Mouse (Mus musculus): ENCODE measurements around the gene Gm10271. TPM values are rescaled to one million over a fixed set of nuclear protein-coding genes. Genes with fewer than 3 reads are reported as not detected.

Gm10271 gene
- polyA plus RNA-seq, 1 experiment from 2014 or later = not detected

DNA sequence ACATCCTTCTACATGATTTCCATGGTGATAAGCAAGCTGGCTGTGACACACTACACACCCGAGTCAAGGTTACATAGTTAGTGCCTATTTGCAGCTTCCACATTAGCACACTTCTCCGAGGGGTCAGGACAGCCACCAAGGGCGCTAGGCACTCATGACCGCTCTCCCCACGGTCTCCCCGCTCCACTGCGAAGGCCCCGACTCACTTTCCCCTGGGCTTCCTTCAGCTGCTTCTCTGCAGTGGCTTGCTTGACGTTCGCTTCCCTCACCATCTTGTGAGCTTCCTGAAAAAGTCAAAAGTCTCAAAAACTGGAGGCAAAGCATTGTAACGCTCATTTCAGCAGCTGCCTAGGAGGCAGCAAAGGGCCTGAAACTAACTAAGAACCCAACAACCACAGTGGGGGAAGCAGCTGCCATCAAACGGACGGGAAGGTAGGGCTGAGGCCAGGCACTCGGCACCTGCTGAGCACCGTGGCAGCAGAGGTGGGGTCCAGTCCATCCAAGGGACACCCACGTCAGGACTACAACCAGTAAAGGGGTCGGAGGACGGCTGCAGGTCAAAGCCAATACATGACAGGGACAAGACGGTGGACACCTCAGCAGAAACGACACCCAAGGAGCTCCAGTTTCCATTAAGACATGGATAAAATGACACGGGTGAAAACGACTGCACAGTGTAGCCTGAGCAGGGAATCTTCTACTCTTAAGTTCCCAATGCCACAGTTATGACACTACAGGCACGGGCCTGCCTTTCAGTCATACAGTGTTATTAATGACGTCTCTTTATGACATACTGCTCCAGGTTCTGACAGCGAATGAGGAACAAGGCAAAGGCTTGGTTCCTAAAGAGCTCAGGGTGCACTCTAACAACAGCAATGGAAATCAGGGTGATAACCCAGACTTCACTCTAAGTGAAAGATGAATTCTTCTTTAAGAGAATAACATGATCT is 52.8 kb downstream of the Gm10271 start:
- DNase-seq (ENCODE audit: low spot score, missing footprints) (no peak), ATAC-seq (ENCODE audit: low FRiP score) (no peak)
- no peak overlapping the region for H3K4me3 ChIP-seq (ENCODE audit: low read depth, low read length)
- H3K9me3 ChIP-seq (ENCODE audit: control insufficient read depth, low read length) = no peaks in the 10 kb centered on the region
- no peaks in the 10 kb centered on the region for H3K4me1 ChIP-seq (ENCODE audit: control insufficient read depth, insufficient read depth, low read length)
- H3K9ac ChIP-seq (ENCODE audit: low read length) = no peak overlapping the region
- H3K27me3 ChIP-seq (ENCODE audit: control insufficient read depth, insufficient read depth, low read length) = no peaks in the 10 kb centered on the region
- 95% methylated on average over 25 of the region's 25 CpGs for WGBS
- no peak overlapping the region for H3K27ac ChIP-seq (ENCODE audit: low read depth, low read length)
- H3K36me3 ChIP-seq (ENCODE audit: control insufficient read depth, insufficient read depth, low read length) = peaks cover 2% of the 10 kb centered on the region
- no peak overlapping the region for H3K4me2 ChIP-seq

DNA sequence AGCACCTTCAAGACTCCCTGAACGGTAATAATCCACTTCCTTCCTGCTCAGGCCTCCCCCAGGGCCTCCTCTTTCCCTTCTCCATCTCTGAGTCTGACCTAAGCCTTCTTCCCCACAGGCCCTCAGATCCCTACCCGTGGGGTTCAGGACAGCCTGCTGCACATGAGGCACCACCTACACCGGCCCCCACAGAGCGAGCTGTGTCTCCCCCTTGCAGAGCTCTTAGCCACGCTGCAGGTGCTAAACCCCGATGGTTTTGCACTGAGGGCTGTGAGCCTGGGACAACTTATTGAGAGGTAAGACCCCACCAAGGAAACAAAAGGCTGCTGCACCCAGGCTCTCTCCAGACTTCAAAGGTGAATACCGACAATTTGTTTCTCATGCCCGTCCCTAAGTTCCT is 55.8 kb downstream of the Gm10271 start:
- Histone ChIP-seq H3K9me3 (ENCODE audit: control insufficient read depth, low read length) (no peaks in the 10 kb centered on the region), H3K4me3 (ENCODE audit: low read depth, low read length) (no peak overlapping the region), H3K9ac (ENCODE audit: low read length) (no peak overlapping the region), H3K4me1 (ENCODE audit: control insufficient read depth, insufficient read depth, low read length) (no peaks in the 10 kb centered on the region), H3K27me3 (ENCODE audit: control insufficient read depth, insufficient read depth, low read length) (no peaks in the 10 kb centered on the region), H3K27ac (ENCODE audit: low read depth, low read length) (no peak overlapping the region), H3K4me2 (no peak overlapping the region), H3K36me3 (ENCODE audit: control insufficient read depth, insufficient read depth, low read length) (peaks cover 2% of the 10 kb centered on the region)
- DNase-seq (ENCODE audit: low spot score, missing footprints) = no peak
- ATAC-seq (ENCODE audit: low FRiP score) = no peak
- WGBS = 84% methylated on average over 8 of the region's 8 CpGs

DNA sequence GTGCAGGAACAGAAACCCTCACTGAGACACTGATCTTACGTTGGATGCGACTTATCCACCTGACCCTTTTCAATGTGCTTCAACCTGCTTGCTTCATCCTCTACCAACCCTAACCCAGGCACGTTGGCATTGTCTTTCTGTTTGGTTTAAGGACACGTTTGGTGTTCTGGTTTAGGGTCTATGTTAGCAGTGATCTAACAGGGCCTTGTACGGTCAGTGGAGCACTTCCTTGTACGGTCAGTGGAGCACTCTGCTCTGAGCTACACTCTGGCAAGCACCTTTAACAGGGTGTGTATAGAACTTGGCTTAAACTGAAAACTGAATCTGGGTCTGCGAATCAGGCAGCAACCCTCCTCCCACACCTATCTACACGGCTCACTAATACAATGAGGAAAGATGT is 57.1 kb downstream of the Gm10271 start:
- H3K9me3 ChIP-seq (ENCODE audit: control insufficient read depth, low read length) = no peaks in the 10 kb centered on the region
- no peaks in the 10 kb centered on the region for H3K27me3 ChIP-seq (ENCODE audit: control insufficient read depth, insufficient read depth, low read length)
- no peaks in the 10 kb centered on the region for H3K4me1 ChIP-seq (ENCODE audit: control insufficient read depth, insufficient read depth, low read length)
- H3K4me2 ChIP-seq = no peak overlapping the region
- DNase-seq (ENCODE audit: low spot score, missing footprints) (no peak), ATAC-seq (ENCODE audit: low FRiP score) (no peak)
- WGBS = 93% methylated on average over 8 of the region's 8 CpGs
- H3K27ac ChIP-seq (ENCODE audit: low read depth, low read length) = no peak overlapping the region
- H3K9ac ChIP-seq (ENCODE audit: low read length) = no peak overlapping the region
- peaks cover 2% of the 10 kb centered on the region for H3K36me3 ChIP-seq (ENCODE audit: control insufficient read depth, insufficient read depth, low read length)
- H3K4me3 ChIP-seq (ENCODE audit: low read depth, low read length) = no peak overlapping the region

DNA sequence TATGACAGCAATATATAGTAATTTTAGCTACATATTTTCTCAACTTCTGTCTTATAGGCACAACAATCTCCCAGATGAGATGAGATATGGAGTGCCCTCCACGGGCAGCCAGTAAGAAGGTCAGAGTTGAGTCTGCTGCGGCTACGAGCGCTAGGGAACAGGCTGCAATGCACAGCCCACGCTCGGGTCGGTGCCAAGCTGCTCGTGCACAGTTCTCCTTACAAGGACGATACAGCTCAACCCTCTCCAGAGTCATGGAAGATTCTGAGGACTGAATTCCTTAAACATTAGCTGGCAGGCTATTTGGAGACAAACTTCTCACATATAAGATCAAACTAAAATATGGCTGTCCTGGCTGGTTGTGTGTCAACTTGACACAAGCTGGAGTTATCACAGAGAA is 57.8 kb downstream of the Gm10271 start:
- peaks cover 7% of the 10 kb centered on the region for H3K36me3 ChIP-seq (ENCODE audit: control insufficient read depth, insufficient read depth, low read length)
- H3K4me3 ChIP-seq (ENCODE audit: low read depth, low read length) = no peak overlapping the region
- H3K27ac ChIP-seq (ENCODE audit: low read depth, low read length) = no peak overlapping the region
- H3K9me3 ChIP-seq (ENCODE audit: control insufficient read depth, low read length) = no peaks in the 10 kb centered on the region
- no peaks in the 10 kb centered on the region for H3K4me1 ChIP-seq (ENCODE audit: control insufficient read depth, insufficient read depth, low read length)
- no peak for DNase-seq (ENCODE audit: low spot score, missing footprints)
- H3K27me3 ChIP-seq (ENCODE audit: control insufficient read depth, insufficient read depth, low read length) = no peaks in the 10 kb centered on the region
- 95% methylated on average over 9 of the region's 9 CpGs for WGBS
- no peak for ATAC-seq (ENCODE audit: low FRiP score)
- H3K4me2 ChIP-seq = no peak overlapping the region
- H3K9ac ChIP-seq (ENCODE audit: low read length) = no peak overlapping the region

DNA sequence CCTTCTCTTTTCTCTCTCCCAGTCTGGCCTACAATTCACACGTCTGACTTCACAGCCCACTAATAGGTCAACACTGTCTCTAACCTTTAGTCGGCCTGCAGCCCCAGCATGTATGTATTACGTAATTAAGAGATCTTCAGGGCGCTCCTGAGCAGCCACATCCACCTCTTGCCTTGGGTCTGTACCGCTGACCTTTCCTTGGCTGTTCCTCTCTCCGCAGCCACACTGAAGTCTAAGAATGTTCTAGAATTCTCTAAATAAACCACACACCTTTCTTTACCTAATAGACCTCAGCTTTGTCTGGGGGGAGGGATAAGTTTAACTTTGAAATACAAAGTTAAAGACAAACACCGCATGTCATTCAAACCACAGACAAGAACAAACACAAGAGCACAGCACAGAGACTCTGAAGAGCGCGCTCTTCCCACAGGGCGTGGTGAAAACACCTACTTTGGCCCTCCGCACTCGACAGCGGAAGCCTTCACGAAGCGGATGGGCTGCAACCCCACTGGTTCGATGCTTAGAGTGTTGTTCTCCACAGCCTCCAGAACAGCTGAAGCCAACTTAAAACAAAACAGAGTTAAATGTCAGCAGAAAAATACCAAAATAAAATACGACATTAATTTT is 58.6 kb downstream of the Gm10271 start:
- 94% methylated on average over 17 of the region's 17 CpGs for WGBS
- DNase-seq (ENCODE audit: low spot score, missing footprints) (no peak), ATAC-seq (ENCODE audit: low FRiP score) (no peak)

DNA sequence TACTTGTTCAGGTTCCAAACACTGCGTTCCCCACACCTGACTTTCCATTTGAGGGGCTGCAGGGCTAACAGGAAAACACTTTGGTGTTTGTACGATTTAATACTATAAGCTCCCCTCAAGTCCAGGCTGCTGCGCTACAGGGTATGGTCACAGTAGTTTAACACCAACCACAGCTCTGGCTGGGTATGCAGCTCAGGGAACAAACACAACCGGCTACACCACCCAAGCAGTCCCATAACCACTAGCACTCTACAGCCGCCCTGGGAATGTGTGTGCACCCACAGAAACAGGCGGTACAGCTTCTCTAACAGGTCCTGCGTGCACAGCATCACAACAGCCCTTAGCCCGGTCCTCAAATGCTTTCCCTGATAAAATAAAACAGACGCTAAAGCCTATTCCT is 59.6 kb downstream of the Gm10271 start:
- ATAC-seq (ENCODE audit: low FRiP score) (no peak), DNase-seq (ENCODE audit: low spot score, missing footprints) (no peak)
- H3K4me1 ChIP-seq (ENCODE audit: control insufficient read depth, insufficient read depth, low read length) = no peaks in the 10 kb centered on the region
- H3K9me3 ChIP-seq (ENCODE audit: control insufficient read depth, low read length) = no peaks in the 10 kb centered on the region
- H3K27ac ChIP-seq (ENCODE audit: low read depth, low read length) = no peak overlapping the region
- H3K9ac ChIP-seq (ENCODE audit: low read length) = no peak overlapping the region
- peaks cover 9% of the 10 kb centered on the region for H3K36me3 ChIP-seq (ENCODE audit: control insufficient read depth, insufficient read depth, low read length)
- no peaks in the 10 kb centered on the region for H3K27me3 ChIP-seq (ENCODE audit: control insufficient read depth, insufficient read depth, low read length)
- 93% methylated on average over 9 of the region's 9 CpGs for WGBS
- H3K4me2 ChIP-seq = no peak overlapping the region
- H3K4me3 ChIP-seq (ENCODE audit: low read depth, low read length) = no peak overlapping the region

More for the DNA sequence above, 58.6 kb downstream of the Gm10271 start:
- Histone ChIP-seq H3K9me3 (ENCODE audit: control insufficient read depth, low read length) (no peaks in the 10 kb centered on the region), H3K9ac (ENCODE audit: low read length) (no peak overlapping the region), H3K27ac (ENCODE audit: low read depth, low read length) (no peak overlapping the region), H3K27me3 (ENCODE audit: control insufficient read depth, insufficient read depth, low read length) (no peaks in the 10 kb centered on the region), H3K4me3 (ENCODE audit: low read depth, low read length) (no peak overlapping the region), H3K36me3 (ENCODE audit: control insufficient read depth, insufficient read depth, low read length) (peaks cover 7% of the 10 kb centered on the region), H3K4me2 (no peak overlapping the region), H3K4me1 (ENCODE audit: control insufficient read depth, insufficient read depth, low read length) (no peaks in the 10 kb centered on the region)

DNA sequence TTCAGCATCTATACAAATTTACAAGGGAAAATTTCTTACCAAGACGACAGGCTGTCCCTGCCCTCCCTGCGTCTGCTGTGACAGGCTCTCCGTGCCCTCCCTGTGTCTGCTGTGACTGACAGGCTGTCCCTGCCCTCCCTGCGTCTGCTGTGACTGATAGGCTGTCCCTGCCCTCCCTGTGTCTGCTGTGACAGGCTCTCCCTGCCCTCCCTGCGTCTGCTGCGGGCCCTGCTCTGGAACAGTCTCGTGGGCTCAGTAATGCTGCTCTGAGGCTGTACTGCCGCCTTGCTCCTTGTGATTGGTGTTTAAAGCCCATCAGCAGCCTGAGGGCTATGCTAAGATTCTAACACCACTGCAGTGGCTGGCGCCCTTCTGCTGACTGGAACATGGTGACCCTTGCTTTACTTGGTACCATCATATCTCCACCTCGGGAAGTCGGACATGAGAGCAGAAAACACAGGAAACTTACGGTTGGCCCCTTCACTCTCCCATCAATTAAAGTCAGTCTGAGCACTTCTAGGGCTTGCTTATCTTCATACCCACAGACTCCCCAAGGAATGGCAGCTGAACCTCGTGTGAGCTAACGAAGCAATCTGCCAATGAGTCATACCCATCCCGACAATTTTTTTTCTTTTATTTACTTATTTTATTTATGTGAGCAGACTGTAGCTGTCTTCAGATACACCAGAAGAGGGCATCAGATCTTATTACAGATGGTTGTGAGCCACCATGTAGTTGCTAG is 63.3 kb downstream of the Gm10271 start:
- peaks cover 26% of the 10 kb centered on the region; the same call in 1 of the 2 replicates for H3K36me3 ChIP-seq (ENCODE audit: control insufficient read depth, insufficient read depth, low read length)
- DNase-seq (ENCODE audit: low spot score, missing footprints) (no peak), ATAC-seq (ENCODE audit: low FRiP score) (no peak)
- H3K27ac ChIP-seq (ENCODE audit: low read depth, low read length) = no peak overlapping the region
- no peaks in the 10 kb centered on the region for H3K9me3 ChIP-seq (ENCODE audit: control insufficient read depth, low read length)
- H3K9ac ChIP-seq (ENCODE audit: low read length) = no peak overlapping the region
- no peak overlapping the region for H3K4me2 ChIP-seq
- H3K27me3 ChIP-seq (ENCODE audit: control insufficient read depth, insufficient read depth, low read length) = no peaks in the 10 kb centered on the region
- WGBS = 86% methylated on average over 15 of the region's 15 CpGs
- no peak overlapping the region for H3K4me3 ChIP-seq (ENCODE audit: low read depth, low read length)
- H3K4me1 ChIP-seq (ENCODE audit: control insufficient read depth, insufficient read depth, low read length) = no peaks in the 10 kb centered on the region

Data from midbrain, embryonic 11.5 days (tissue).